Mouse (Mus musculus) adrenal gland, postnatal 36 days (tissue): ENCODE results near the gene Olfr645. TPM values are rescaled to one million over a fixed set of nuclear protein-coding genes. Genes with fewer than 3 reads are reported as not detected.

ENCODE experiments used
- DNase-seq, 2 experiments: peaks; one replicate each; pipeline ENCODE4 v3.0.0; 2021; ENCODE audit warnings: mixed read lengths in 1 of 2
- long read RNA-seq, 2 experiments: library from polyadenylated mRNA; stranded (forward); transcript quantifications; one replicate each; pipeline ENCODE4 v2.0.0; 2021; ENCODE audit warnings: borderline sequencing depth in 2 of 2
- total RNA-seq, 2 experiments: library from RNA; stranded (reverse); gene quantifications; 2 replicates each; pipeline ENCODE4 v1.2.3; 2021

Gene Olfr645
- total RNA-seq: not detected
- long read RNA-seq, experiment 1: 0 reads
- long read RNA-seq, experiment 2: 0 reads

- no peak for DNase-seq
Measured at GRCm38 (mm10) chr7:104085365-104085764, at the start of gene Olfr645. Olfr645 (minus strand) TSS chr7:104085465.

- DNase-seq: no peak
Measured at GRCm38 (mm10) chr7:104129726-104130125, 44.5 kb upstream of the Olfr645 start, which contains the start of gene Ubqln5. Ubqln5 (minus strand) TSS chr7:104129826.

- DNase-seq: no peak
Measured at GRCm38 (mm10) chr7:104104757-104104972, 19.4 kb upstream of the Olfr645 start, which contains the start of gene Olfr646. Olfr646 (plus strand) TSS chr7:104104873.

GRCm38 (mm10) chr7:104103913-104104756 lies 18.9 kb upstream of the Olfr645 start:
- DNase-seq: no peak

DNA sequence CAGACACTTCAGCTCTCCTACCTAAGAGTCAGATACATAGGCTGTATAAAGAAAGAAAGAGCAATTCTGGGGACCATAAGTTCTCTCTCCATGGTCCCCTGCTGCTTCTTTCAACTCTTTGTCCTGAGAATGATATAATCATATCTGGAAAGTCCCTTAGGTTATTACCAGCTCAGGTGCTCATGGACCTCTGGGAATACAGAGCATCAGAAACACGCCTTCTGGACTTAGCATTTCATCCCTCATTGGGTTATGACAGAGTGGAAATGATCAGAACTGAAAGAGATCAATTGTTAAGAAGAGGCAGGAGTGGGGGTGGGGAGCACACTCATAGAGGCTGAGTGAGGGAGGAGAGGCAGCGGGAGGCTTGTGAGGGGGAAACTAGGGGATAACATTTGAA lies 13.5 kb downstream of the Olfr645 start, which contains the start of gene Olfr644:
Olfr644 (minus strand) TSS at position 101 of the 400 bp plus-strand sequence.
- no peak for DNase-seq

- no peak for DNase-seq
Measured at GRCm38 (mm10) chr7:104061345-104061744, 23.9 kb downstream of the Olfr645 start, which contains the start of gene 4930516K23Rik. 4930516K23Rik (minus strand) TSS chr7:104061445.

DNA sequence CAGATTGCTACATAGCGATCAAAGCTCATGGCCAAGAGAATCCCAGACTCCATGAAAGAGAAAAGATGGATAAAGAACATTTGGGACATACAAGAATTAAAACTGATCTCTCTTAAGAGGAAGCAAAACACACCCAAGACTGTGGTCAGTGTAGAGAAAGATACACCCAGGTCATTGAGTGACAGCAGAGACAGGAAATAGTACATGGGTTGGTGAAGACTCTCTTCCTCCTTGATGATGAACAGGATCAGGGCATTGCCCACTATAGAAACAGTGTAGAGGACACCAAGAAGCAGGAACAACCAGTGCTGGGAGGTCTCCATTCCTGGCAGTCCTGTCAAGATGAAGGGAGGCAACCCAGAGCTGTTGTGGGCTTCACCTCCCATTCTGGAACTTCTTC lies 26.1 kb downstream of the Olfr645 start:
- no peak for DNase-seq

- DNase-seq: no peak
Measured at GRCm38 (mm10) chr7:104052566-104052965, 32.7 kb downstream of the Olfr645 start, which contains the start of gene Olfr642. Olfr642 (minus strand) TSS chr7:104052666.

DNA sequence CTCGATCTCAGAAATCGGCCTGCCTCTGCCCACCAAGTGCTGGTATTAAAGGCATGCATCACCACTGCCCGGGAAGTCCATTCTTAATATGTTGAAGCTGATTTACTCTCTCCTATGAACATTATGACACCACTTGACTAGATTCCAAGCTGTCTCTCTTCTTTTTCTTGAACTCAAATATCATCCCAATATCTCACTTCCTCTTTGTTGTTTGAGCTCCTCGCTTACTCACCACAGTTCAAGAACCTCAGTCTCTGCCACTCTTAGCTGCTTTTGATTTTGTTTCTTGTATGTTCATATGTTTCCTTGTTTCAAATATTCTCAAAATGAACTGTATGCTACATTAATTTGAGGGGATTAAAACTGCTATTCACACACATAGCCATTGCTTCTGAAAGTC lies 34.5 kb downstream of the Olfr645 start:
- no peak for DNase-seq

- DNase-seq: no peak
Measured at GRCm38 (mm10) chr7:104035145-104035544, 50.1 kb downstream of the Olfr645 start, which contains the start of gene Olfr641. Olfr641 (plus strand) TSS chr7:104035445.

Other genes with a start within 250 kb of the Olfr645 start
- gene Hbb-bh2, start 244.9 kb downstream of the Olfr645 start, total RNA-seq: not detected
- gene Hbb-bh1, start 242.3 kb downstream of the Olfr645 start, total RNA-seq: not detected
- not detected for gene Hbb-y, start 232.2 kb downstream of the Olfr645 start, total RNA-seq
- not detected for gene Olfr66, start 199.2 kb downstream of the Olfr645 start, total RNA-seq
- not detected for gene Olfr64, start 191.0 kb downstream of the Olfr645 start, total RNA-seq
- not detected for gene Olfr65, start 182.0 kb downstream of the Olfr645 start, total RNA-seq
- gene Olfr631, start 156.6 kb downstream of the Olfr645 start, total RNA-seq: not detected
- not detected for gene Olfr632, start 151.1 kb downstream of the Olfr645 start, total RNA-seq
- gene Olfr633, start 141.0 kb downstream of the Olfr645 start, total RNA-seq: not detected
- gene Olfr635, start 114.3 kb downstream of the Olfr645 start, total RNA-seq: not detected
- gene Olfr638, start 86.7 kb downstream of the Olfr645 start, total RNA-seq: not detected
- gene Olfr639, start 68.2 kb downstream of the Olfr645 start, total RNA-seq: not detected
- not detected for gene Olfr640, start 59.9 kb downstream of the Olfr645 start, total RNA-seq
- not detected for gene Olfr641, start 50.0 kb downstream of the Olfr645 start, total RNA-seq
- gene Olfr642, start 32.8 kb downstream of the Olfr645 start, total RNA-seq: not detected
- not detected for gene 4930516K23Rik, start 24.0 kb downstream of the Olfr645 start, total RNA-seq
- not detected for gene Olfr644, start 13.6 kb downstream of the Olfr645 start, total RNA-seq
- not detected for gene Olfr646, start 19.4 kb upstream of the Olfr645 start, total RNA-seq
- gene Ubqln5, start 44.4 kb upstream of the Olfr645 start, total RNA-seq: not detected
- gene Olfr643, start 51.9 kb upstream of the Olfr645 start, total RNA-seq: not detected
- gene Ubqln3, start 57.8 kb upstream of the Olfr645 start, total RNA-seq: not detected
- gene Ubqlnl, start 65.1 kb upstream of the Olfr645 start, total RNA-seq: not detected
- gene Olfm5, start 79.4 kb upstream of the Olfr645 start, total RNA-seq: not detected
- not detected for gene Olfr648, start 97.9 kb upstream of the Olfr645 start, total RNA-seq
- gene Olfr649, start 110.5 kb upstream of the Olfr645 start, total RNA-seq: not detected
- under 1 TPM; 0.26 to 0.36 TPM for gene Trim6, start 133.3 kb upstream of the Olfr645 start, total RNA-seq
- gene Trim34a, start 159.0 kb upstream of the Olfr645 start, total RNA-seq: 10 to 100 TPM in 1 of 2 experiments, 1 to 10 TPM in 1; 7.3 to 10.5 TPM
- gene Trim5, start 202.6 kb upstream of the Olfr645 start, total RNA-seq: 1 to 10 TPM; 4.2 to 8.4 TPM
- gene Trim12a, start 230.0 kb upstream of the Olfr645 start, total RNA-seq: 10 to 100 TPM in 1 of 2 experiments, 1 to 10 TPM in 1; 9.7 to 19.6 TPM
- 1 to 10 TPM in 1 of 2 experiments, under 1 TPM in 1; 0.76 to 1.1 TPM for gene Trim34b, start 244.0 kb upstream of the Olfr645 start, total RNA-seq